Mouse (Mus musculus): ENCODE data around the gene Notum. TPM values are rescaled to one million over a fixed set of nuclear protein-coding genes. Genes with fewer than 3 reads are reported as not detected.

The Notum gene
- polyA plus RNA-seq, 1 experiment from 2014 or later: 1.0 TPM

DNA sequence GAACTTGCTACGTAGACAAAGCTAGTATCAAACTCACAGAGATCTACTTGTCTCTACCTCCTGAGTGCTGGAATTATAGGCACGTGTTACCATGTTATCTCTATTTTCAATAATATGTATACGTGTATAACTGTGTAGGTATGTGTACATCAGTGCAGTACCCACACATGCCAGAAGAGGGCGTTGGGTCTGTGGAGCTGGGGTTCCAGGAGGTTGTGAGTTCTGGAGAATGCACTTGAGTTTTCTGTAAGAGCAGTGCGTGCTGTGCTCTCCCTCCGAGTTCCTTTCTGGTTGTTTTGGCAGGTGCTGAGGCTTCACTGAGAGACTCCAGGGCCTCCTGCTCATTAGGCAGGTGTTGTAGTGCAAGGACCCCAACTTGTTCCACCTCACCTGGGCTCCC, 35.6 kb upstream of the Notum start:
- 92% methylated on average over 6 of the region's 6 CpGs for WGBS
- Histone ChIP-seq H3K4me1 (ENCODE audit: control insufficient read depth, insufficient read depth, low read length) (0 out of 2 replicates have a peak, but pooled peaks cover 4% of the 10 kb centered on the region), H3K36me3 (ENCODE audit: control insufficient read depth, insufficient read depth, low read length) (peaks cover 12% of the 10 kb centered on the region), H3K27ac (ENCODE audit: low read length) (no peak overlapping the region), H3K4me2 (ENCODE audit: low read depth, low read length) (no peak overlapping the region), H3K27me3 (replicated peaks; ENCODE audit: control insufficient read depth, insufficient read depth, low read length) (no peaks in the 10 kb centered on the region), H3K9ac (ENCODE audit: low read depth, low read length) (no peak overlapping the region), H3K4me3 (ENCODE audit: low read length) (no peak overlapping the region), H3K9me3 (ENCODE audit: control insufficient read depth, low read length) (no peaks in the 10 kb centered on the region)
- ATAC-seq: no peak

DNA sequence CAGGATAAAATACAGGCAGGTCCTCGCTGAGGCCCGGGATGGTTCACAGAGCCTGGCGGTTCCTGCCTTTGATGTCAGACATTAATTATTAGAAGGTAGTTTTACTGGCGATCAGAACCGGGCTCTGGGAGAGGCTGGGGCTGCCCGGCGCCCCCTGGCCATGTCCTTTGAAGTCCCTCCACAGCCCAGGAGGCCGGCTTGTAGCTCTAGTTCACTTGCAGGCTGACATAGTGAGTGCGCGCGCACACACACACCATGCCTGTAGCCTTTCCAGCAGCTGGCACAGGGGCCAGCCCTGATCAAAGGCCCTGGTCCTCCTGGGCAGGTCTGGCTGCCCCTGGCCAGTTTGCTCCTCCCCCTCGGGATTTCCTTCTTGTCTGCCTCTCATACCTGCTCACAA, 34.7 kb upstream of the Notum start:
- Histone ChIP-seq H3K4me2 (ENCODE audit: low read depth, low read length) (no peak overlapping the region), H3K36me3 (ENCODE audit: control insufficient read depth, insufficient read depth, low read length) (peaks cover 8% of the 10 kb centered on the region), H3K4me1 (ENCODE audit: control insufficient read depth, insufficient read depth, low read length) (0 out of 2 replicates have a peak, but pooled peaks cover 4% of the 10 kb centered on the region), H3K4me3 (ENCODE audit: low read length) (no peak overlapping the region), H3K9ac (ENCODE audit: low read depth, low read length) (no peak overlapping the region), H3K27ac (ENCODE audit: low read length) (no peak overlapping the region), H3K9me3 (ENCODE audit: control insufficient read depth, low read length) (no peaks in the 10 kb centered on the region), H3K27me3 (replicated peaks; ENCODE audit: control insufficient read depth, insufficient read depth, low read length) (no peaks in the 10 kb centered on the region)
- ATAC-seq: peak; percentile 29; the same call in 1 of the 2 replicates
- WGBS: 43% methylated on average over 12 of the region's 12 CpGs

DNA sequence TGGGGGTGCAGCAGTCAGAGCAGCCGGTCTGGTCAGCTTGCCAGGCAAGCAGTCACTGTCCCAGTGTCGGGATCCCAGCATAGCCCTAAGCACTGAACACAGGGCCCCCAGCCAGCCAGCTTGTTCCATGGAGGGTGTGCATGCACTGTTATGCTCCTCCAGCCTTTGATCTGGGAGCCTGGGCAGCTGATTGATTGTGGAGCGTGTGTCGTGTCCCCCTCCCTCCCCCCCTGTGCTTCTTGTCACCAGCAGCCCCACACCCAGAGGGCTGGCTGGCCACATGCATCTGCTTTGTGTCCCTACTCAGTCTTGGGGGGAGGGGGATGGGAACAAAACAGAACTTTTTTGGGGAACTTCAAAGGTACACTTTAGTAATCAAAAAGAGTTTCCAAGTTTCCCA, 34.2 kb upstream of the Notum start:
- 31% methylated on average over 4 of the region's 4 CpGs for WGBS
- Histone ChIP-seq H3K27me3 (replicated peaks; ENCODE audit: control insufficient read depth, insufficient read depth, low read length) (no peaks in the 10 kb centered on the region), H3K4me2 (ENCODE audit: low read depth, low read length) (no peak overlapping the region), H3K9ac (ENCODE audit: low read depth, low read length) (no peak overlapping the region), H3K4me1 (ENCODE audit: control insufficient read depth, insufficient read depth, low read length) (0 out of 2 replicates have a peak, but pooled peaks cover 4% of the 10 kb centered on the region), H3K9me3 (ENCODE audit: control insufficient read depth, low read length) (no peaks in the 10 kb centered on the region), H3K27ac (ENCODE audit: low read length) (no peak overlapping the region), H3K36me3 (ENCODE audit: control insufficient read depth, insufficient read depth, low read length) (peaks cover 11% of the 10 kb centered on the region), H3K4me3 (ENCODE audit: low read length) (no peak overlapping the region)
- no peak; the same call in 1 of the 2 replicates for ATAC-seq

DNA sequence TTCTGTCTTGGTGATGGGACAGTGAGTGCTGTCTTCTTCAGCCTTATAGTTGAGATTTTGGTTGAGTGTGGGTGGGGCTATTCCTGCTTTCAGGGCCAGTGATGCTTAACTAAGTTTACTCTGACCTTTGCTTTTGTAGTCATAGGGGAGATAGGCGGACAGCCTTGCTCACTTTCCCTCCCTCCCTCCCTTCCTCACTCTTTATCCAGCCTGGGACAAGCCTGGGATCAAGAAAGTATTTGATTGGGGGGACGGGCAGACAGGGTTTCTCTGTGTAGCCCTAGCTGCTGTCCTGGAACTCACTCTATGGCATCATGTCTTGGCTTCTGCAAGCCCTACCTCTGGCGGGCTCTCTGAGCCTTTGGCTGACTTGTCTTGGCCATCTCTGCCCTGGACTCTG, 32.5 kb upstream of the Notum start:
- H3K9ac ChIP-seq (ENCODE audit: low read depth, low read length): no peak overlapping the region
- WGBS: 85% methylated on average over 3 of the region's 3 CpGs
- no peak overlapping the region for H3K27ac ChIP-seq (ENCODE audit: low read length)
- no peak for ATAC-seq
- no peaks in the 10 kb centered on the region for H3K27me3 ChIP-seq (replicated peaks; ENCODE audit: control insufficient read depth, insufficient read depth, low read length)
- H3K4me1 ChIP-seq (ENCODE audit: control insufficient read depth, insufficient read depth, low read length): 0 out of 2 replicates have a peak, but pooled peaks cover 4% of the 10 kb centered on the region
- no peaks in the 10 kb centered on the region for H3K9me3 ChIP-seq (ENCODE audit: control insufficient read depth, low read length)
- H3K4me3 ChIP-seq (ENCODE audit: low read length): no peak overlapping the region
- H3K4me2 ChIP-seq (ENCODE audit: low read depth, low read length): no peak overlapping the region
- H3K36me3 ChIP-seq (ENCODE audit: control insufficient read depth, insufficient read depth, low read length): peaks cover 10% of the 10 kb centered on the region

DNA sequence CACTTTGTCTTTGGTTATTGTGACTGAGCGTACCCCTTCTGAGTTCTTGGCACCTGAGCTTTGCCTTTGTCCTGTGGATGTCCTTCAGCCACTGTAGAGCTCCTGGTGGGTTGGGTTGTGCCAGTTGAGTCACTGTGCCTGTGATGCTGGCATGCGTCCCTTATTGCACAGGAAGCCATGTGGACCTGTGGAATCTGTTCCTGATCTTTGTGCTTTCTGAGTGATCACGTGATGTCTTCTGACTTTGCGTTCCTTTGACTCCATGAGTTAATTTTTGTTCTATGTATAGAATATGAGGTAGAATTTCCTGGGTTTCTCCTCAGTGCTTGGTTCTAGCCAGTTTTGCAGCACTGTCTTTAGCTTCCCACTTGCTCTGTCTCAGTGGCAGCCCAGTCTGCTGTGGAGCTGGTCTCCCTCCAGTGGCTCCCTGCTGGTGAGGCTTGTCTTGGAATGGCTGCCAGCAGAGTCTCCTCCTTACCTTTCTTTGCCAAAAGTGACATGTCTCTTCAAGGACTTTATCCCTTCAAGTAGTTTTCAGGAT, 31.6 kb upstream of the Notum start:
- no peak for ATAC-seq
- H3K36me3 ChIP-seq (ENCODE audit: control insufficient read depth, insufficient read depth, low read length): peaks cover 10% of the 10 kb centered on the region
- no peak overlapping the region for H3K4me2 ChIP-seq (ENCODE audit: low read depth, low read length)
- 89% methylated on average over 4 of the region's 4 CpGs for WGBS
- H3K27ac ChIP-seq (ENCODE audit: low read length): no peak overlapping the region
- H3K4me3 ChIP-seq (ENCODE audit: low read length): no peak overlapping the region
- H3K4me1 ChIP-seq (ENCODE audit: control insufficient read depth, insufficient read depth, low read length): 0 out of 2 replicates have a peak, but pooled peaks cover 4% of the 10 kb centered on the region
- no peak overlapping the region for H3K9ac ChIP-seq (ENCODE audit: low read depth, low read length)
- no peaks in the 10 kb centered on the region for H3K27me3 ChIP-seq (replicated peaks; ENCODE audit: control insufficient read depth, insufficient read depth, low read length)
- no peaks in the 10 kb centered on the region for H3K9me3 ChIP-seq (ENCODE audit: control insufficient read depth, low read length)

DNA sequence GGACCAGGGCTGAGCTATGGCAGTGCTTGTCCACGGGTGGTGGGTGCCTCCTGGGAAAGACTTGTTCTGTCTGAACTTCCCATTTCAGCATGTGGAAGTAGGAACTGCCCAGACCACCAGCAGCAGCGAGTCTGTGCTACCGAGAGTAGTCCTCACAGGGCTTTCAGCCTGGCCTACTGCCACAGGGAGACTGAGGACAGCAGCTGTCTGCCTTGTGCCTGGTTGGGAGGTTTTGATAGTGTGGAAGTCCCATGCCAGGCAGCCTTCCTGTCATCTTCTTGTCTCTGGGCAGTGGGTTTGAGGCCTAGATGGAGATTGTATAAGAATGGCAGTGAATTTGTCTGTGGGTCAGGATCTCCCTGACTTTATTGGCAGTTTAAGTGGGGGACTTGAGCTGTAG, 28.4 kb upstream of the Notum start:
- no peak for ATAC-seq
- H3K9ac ChIP-seq (ENCODE audit: low read depth, low read length): no peak overlapping the region
- 90% methylated on average over 3 of the region's 3 CpGs for WGBS

DNA sequence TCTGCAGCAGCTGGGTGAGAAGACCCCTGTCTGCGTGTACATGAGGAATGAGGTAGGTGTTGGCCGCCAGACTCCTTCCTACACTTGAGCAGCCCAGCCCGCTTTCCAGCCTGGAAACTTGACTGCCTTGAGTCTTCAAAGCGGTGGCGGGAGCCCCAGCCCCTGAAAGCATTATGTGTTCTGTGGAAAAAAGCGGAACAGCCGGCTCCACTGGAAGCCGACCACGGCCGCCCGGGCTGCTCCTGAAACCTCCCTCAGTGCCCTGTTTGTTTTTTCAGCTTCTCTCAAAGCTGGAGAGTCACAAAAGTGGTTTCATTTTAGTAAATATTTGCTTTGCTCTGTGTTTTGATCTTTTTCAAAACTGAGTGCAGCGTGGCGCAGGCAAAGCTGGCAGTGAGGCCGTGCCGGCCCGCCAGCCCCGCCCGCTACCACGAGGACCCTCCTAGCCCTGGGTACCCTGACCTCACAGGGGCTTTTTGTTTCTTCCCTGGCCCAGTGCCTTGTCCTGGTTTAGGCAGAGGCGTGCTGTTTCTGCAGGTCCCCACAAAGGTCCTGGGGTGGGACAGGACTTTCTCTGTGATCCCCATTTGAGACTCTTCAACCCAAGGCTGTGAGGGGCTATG, 25.8 kb upstream of the Notum start:
- no peak for ATAC-seq
- H3K9ac ChIP-seq (ENCODE audit: low read depth, low read length): peak overlapping the region; percentile 19; the same call in 1 of the 2 replicates
- H3K27me3 ChIP-seq (replicated peaks; ENCODE audit: control insufficient read depth, insufficient read depth, low read length): no peaks in the 10 kb centered on the region
- H3K4me1 ChIP-seq (ENCODE audit: control insufficient read depth, insufficient read depth, low read length): 0 out of 2 replicates have a peak, but pooled peaks cover 4% of the 10 kb centered on the region
- H3K27ac ChIP-seq (ENCODE audit: low read length): no peak overlapping the region
- peaks cover 6% of the 10 kb centered on the region; the same call in 1 of the 2 replicates for H3K36me3 ChIP-seq (ENCODE audit: control insufficient read depth, insufficient read depth, low read length)
- H3K4me2 ChIP-seq (ENCODE audit: low read depth, low read length): no peak overlapping the region
- WGBS: 67% methylated on average over 20 of the region's 20 CpGs
- H3K9me3 ChIP-seq (ENCODE audit: control insufficient read depth, low read length): no peaks in the 10 kb centered on the region
- no peak overlapping the region for H3K4me3 ChIP-seq (ENCODE audit: low read length)

More for the DNA sequence above, 28.4 kb upstream of the Notum start:
- Histone ChIP-seq H3K27me3 (replicated peaks; ENCODE audit: control insufficient read depth, insufficient read depth, low read length) (no peaks in the 10 kb centered on the region), H3K9me3 (ENCODE audit: control insufficient read depth, low read length) (no peaks in the 10 kb centered on the region), H3K27ac (ENCODE audit: low read length) (no peak overlapping the region), H3K4me1 (ENCODE audit: control insufficient read depth, insufficient read depth, low read length) (0 out of 2 replicates have a peak, but pooled peaks cover 4% of the 10 kb centered on the region), H3K36me3 (ENCODE audit: control insufficient read depth, insufficient read depth, low read length) (peaks cover 6% of the 10 kb centered on the region; the same call in 1 of the 2 replicates), H3K4me3 (ENCODE audit: low read length) (no peak overlapping the region), H3K4me2 (ENCODE audit: low read depth, low read length) (no peak overlapping the region)

DNA sequence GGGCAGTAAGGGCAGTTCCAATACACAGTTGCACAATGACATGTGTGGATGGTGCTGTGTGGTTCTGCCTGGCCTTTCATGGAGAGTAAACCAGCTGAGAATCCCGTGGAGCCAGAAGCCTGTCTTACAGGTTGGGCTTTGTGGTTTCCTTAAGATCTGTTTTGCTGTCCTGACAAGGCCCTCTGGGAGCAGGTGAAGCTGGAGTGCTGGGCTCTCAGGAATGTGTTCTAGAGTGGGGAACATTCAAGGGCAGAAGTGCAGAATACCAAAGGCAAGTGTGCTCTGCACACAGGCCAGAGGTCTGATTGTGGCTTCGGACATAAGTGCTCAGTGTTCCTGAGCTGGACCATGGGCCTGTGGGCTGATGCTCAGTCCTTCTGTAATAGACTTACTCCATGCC, 23.7 kb upstream of the Notum start:
- Histone ChIP-seq H3K27ac (ENCODE audit: low read length) (no peak overlapping the region), H3K36me3 (ENCODE audit: control insufficient read depth, insufficient read depth, low read length) (peaks cover 6% of the 10 kb centered on the region; the same call in 1 of the 2 replicates), H3K9me3 (ENCODE audit: control insufficient read depth, low read length) (no peaks in the 10 kb centered on the region), H3K4me3 (ENCODE audit: low read length) (no peak overlapping the region), H3K9ac (ENCODE audit: low read depth, low read length) (no peak overlapping the region), H3K27me3 (replicated peaks; ENCODE audit: control insufficient read depth, insufficient read depth, low read length) (no peaks in the 10 kb centered on the region), H3K4me2 (ENCODE audit: low read depth, low read length) (no peak overlapping the region), H3K4me1 (ENCODE audit: control insufficient read depth, insufficient read depth, low read length) (peaks cover 8% of the 10 kb centered on the region; the same call in 1 of the 2 replicates)
- 86% methylated on average over 2 of the region's 2 CpGs for WGBS
- ATAC-seq: no peak

DNA sequence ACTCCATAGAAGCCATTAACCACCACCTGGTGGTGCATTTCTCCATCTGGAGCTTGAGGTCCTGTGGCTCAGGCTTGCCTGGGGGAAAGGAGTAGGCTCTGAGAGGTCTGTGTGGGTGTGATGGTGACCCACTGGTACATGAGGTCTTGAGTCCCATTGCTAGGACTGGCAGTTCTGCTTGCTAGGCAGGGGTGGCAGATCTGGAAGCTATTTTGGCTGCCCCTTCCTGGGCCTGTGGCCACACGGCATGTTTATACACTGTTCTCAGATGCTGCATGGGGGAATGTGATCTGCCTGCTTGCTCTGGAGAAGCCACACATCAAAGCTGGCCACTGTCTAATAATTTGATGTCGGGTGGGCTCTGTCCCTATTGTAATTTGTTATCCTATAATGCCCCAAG, 23.1 kb upstream of the Notum start:
- no peak for ATAC-seq
- Histone ChIP-seq H3K36me3 (ENCODE audit: control insufficient read depth, insufficient read depth, low read length) (peaks cover 6% of the 10 kb centered on the region; the same call in 1 of the 2 replicates), H3K4me1 (ENCODE audit: control insufficient read depth, insufficient read depth, low read length) (peaks cover 8% of the 10 kb centered on the region; the same call in 1 of the 2 replicates), H3K4me2 (ENCODE audit: low read depth, low read length) (no peak overlapping the region), H3K27ac (ENCODE audit: low read length) (no peak overlapping the region), H3K27me3 (replicated peaks; ENCODE audit: control insufficient read depth, insufficient read depth, low read length) (no peaks in the 10 kb centered on the region), H3K9ac (ENCODE audit: low read depth, low read length) (no peak overlapping the region), H3K4me3 (ENCODE audit: low read length) (no peak overlapping the region), H3K9me3 (ENCODE audit: control insufficient read depth, low read length) (no peaks in the 10 kb centered on the region)
- WGBS: 82% methylated on average over 2 of the region's 2 CpGs

Measured in intestine, embryonic 16.5 days (tissue).